Mouse (Mus musculus) MEL (cell line): Measurements from ENCODE around the gene Rras2. TPM values are rescaled to one million over a fixed set of nuclear protein-coding genes. Genes with fewer than 3 reads are reported as not detected.

Source experiments
- DNase-seq: peaks from one replicate; pipeline ENCODE4 v3.0.0; 2011; ENCODE audit warnings: low read depth, low spot score
- H3K27ac ChIP-seq: 2 replicates; pipeline ENCODE4 v1.5.1; 2012; ENCODE audit warnings: low read depth, mild to moderate bottlenecking, control low read depth, low read length, moderate library complexity; ENCODE audit not compliant: control insufficient read depth
- H3K27me3 ChIP-seq, 2 experiments: fragments of 150-350 bp in 1 of 2; sonication (generic) in 1 of 2; 2 replicates each; pipeline ENCODE4 v1.6.1; 2012; ENCODE audit warnings: low read length in 2 of 2, mild to moderate bottlenecking in 2 of 2, improper control_type of control experiment in 1 of 2, moderate library complexity in 1 of 2; ENCODE audit not compliant: insufficient read depth in 2 of 2, control insufficient read depth in 1 of 2
- H3K36me3 ChIP-seq, 2 experiments: 2 replicates each; pipeline ENCODE4 v1.6.1; 2012 to 2014; ENCODE audit warnings: low read length in 2 of 2, improper control_type of control experiment in 1 of 2, inconsistent platforms in 1 of 2, mild to moderate bottlenecking in 1 of 2; ENCODE audit not compliant: insufficient read depth in 2 of 2, control insufficient read depth in 1 of 2
- H3K4me1 ChIP-seq, 2 experiments: fragments of 150-350 bp in 1 of 2; sonication (generic) in 1 of 2; 2 replicates each; pipeline ENCODE4 v1.6.1; 2012; ENCODE audit warnings: low read length in 2 of 2, improper control_type of control experiment in 1 of 2, mild to moderate bottlenecking in 1 of 2; ENCODE audit not compliant: insufficient read depth in 2 of 2, control insufficient read depth in 1 of 2
- H3K4me3 ChIP-seq, 2 experiments: fragments of 150-350 bp in 1 of 2; sonication (generic) in 1 of 2; 2 replicates each; pipeline ENCODE4 v1.5.1; 2012; ENCODE audit warnings: low read depth in 2 of 2, low read length in 2 of 2, mild to moderate bottlenecking in 2 of 2, moderate library complexity in 2 of 2, control low read depth in 1 of 2, improper control_type of control experiment in 1 of 2; ENCODE audit not compliant: control insufficient read depth in 1 of 2, insufficient read depth in 1 of 2
- H3K79me2 ChIP-seq: 2 replicates; pipeline ENCODE4 v1.6.1; 2012; ENCODE audit warnings: mild to moderate bottlenecking, low read length, moderate library complexity; ENCODE audit not compliant: control insufficient read depth, poor library complexity, insufficient read depth
- H3K9ac ChIP-seq: 2 replicates; pipeline ENCODE4 v1.6.1; 2012; ENCODE audit warnings: low read depth, mild to moderate bottlenecking, control low read depth, low read length, moderate library complexity; ENCODE audit not compliant: control insufficient read depth, poor library complexity, severe bottlenecking
- H3K9me3 ChIP-seq: fragments of 150-350 bp; sonication (generic); replicated peaks from 2 replicates; pipeline ENCODE4 v1.6.1; 2012; ENCODE audit warnings: mild to moderate bottlenecking, low read length, improper control_type of control experiment, moderate library complexity; ENCODE audit not compliant: insufficient read depth
- BHLHE40 ChIP-seq: IDR thresholded peaks from 2 replicates; pipeline ENCODE4 v1.6.1; 2012; ENCODE audit warnings: low read depth, mild to moderate bottlenecking, inconsistent platforms, low read length, improper control_type of control experiment, borderline replicate concordance
- CHD2 ChIP-seq: IDR thresholded peaks from 2 replicates; pipeline ENCODE4 v1.6.1; 2011; ENCODE audit warnings: low read length, improper control_type of control experiment
- CTCF ChIP-seq, 3 experiments: IDR thresholded peaks in 2 of 3; conservative IDR thresholded peaks in 1 of 3; 2 replicates each; pipeline ENCODE4 v1.5.1; 2011 to 2012; ENCODE audit warnings: low read length in 3 of 3, low read depth in 2 of 3, mild to moderate bottlenecking in 2 of 3, improper control_type of control experiment in 1 of 3, inconsistent platforms in 1 of 3, mixed read lengths in 1 of 3, moderate library complexity in 1 of 3; ENCODE audit not compliant: control insufficient read depth in 1 of 3, insufficient read depth in 1 of 3, poor library complexity in 1 of 3, severe bottlenecking in 1 of 3
- ELF1 ChIP-seq: IDR thresholded peaks from 2 replicates; pipeline ENCODE4 v1.6.1; 2014; ENCODE audit warnings: low read depth, mild to moderate bottlenecking, inconsistent platforms, low read length, improper control_type of control experiment, moderate library complexity
- ETS1 ChIP-seq: IDR thresholded peaks from 2 replicates; pipeline ENCODE4 v1.6.1; 2012; ENCODE audit warnings: low read depth, mild to moderate bottlenecking, inconsistent platforms, low read length, improper control_type of control experiment, moderate library complexity
- GATA1 ChIP-seq: IDR thresholded peaks from 2 replicates; pipeline ENCODE4 v1.6.1; 2011; ENCODE audit warnings: low read depth, low read length, improper control_type of control experiment
- MAX ChIP-seq: IDR thresholded peaks from 2 replicates; pipeline ENCODE4 v1.6.1; 2011; ENCODE audit warnings: low read length, improper control_type of control experiment
- MAZ ChIP-seq: IDR thresholded peaks from 2 replicates; pipeline ENCODE4 v1.6.1; 2012; ENCODE audit warnings: low read depth, mild to moderate bottlenecking, inconsistent platforms, low read length, improper control_type of control experiment
- MXI1 ChIP-seq: IDR thresholded peaks from 2 replicates; pipeline ENCODE4 v1.6.1; 2011; ENCODE audit warnings: mild to moderate bottlenecking, low read depth, low read length, improper control_type of control experiment
- POLR2A ChIP-seq, 2 experiments: IDR thresholded peaks; 2 replicates each; pipeline ENCODE4 v1.6.1; 2011 to 2012; ENCODE audit warnings: low read length in 2 of 2, mild to moderate bottlenecking in 2 of 2, control low read depth in 1 of 2, improper control_type of control experiment in 1 of 2, low read depth in 1 of 2, moderate library complexity in 1 of 2; ENCODE audit not compliant: control insufficient read depth in 1 of 2, insufficient read depth in 1 of 2, poor library complexity in 1 of 2
- POLR2AphosphoS5 ChIP-seq: IDR thresholded peaks from 2 replicates; pipeline ENCODE4 v1.6.1; 2012; ENCODE audit warnings: low read depth, borderline replicate concordance, mild to moderate bottlenecking, inconsistent platforms, low read length, moderate library complexity, mixed read lengths
- RAD21 ChIP-seq: IDR thresholded peaks from 2 replicates; pipeline ENCODE4 v1.6.1; 2011; ENCODE audit warnings: mild to moderate bottlenecking, low read depth, low read length, improper control_type of control experiment
- SMC3 ChIP-seq: IDR thresholded peaks from 2 replicates; pipeline ENCODE4 v1.6.1; 2011; ENCODE audit warnings: low read depth, low read length, improper control_type of control experiment
- TCF12 ChIP-seq: IDR thresholded peaks from 2 replicates; pipeline ENCODE4 v1.6.1; 2014; ENCODE audit warnings: low read depth, mild to moderate bottlenecking, inconsistent platforms, low read length, improper control_type of control experiment, moderate library complexity
- USF1 ChIP-seq: IDR thresholded peaks from 2 replicates; pipeline ENCODE4 v1.6.1; 2014; ENCODE audit warnings: low read depth, mild to moderate bottlenecking, inconsistent platforms, low read length, improper control_type of control experiment, moderate library complexity
- USF2 ChIP-seq, 2 experiments: IDR thresholded peaks; 2 replicates each; pipeline ENCODE4 v1.6.1; 2011 to 2012; ENCODE audit warnings: improper control_type of control experiment in 2 of 2, low read length in 2 of 2, borderline replicate concordance in 1 of 2, inconsistent platforms in 1 of 2, low read depth in 1 of 2, mild to moderate bottlenecking in 1 of 2; ENCODE audit not compliant: insufficient read depth in 1 of 2
- ZC3H11A ChIP-seq: IDR thresholded peaks from 2 replicates; pipeline ENCODE4 v1.6.1; 2012; ENCODE audit warnings: low read depth, mild to moderate bottlenecking, inconsistent platforms, low read length, improper control_type of control experiment
- polyA plus RNA-seq, 2 experiments: library from polyadenylated mRNA; stranded (reverse) in 1 of 2; unstranded in 1 of 2; fragments of >175 nt in 1 of 2; fragments of >200 nt in 1 of 2; gene quantifications; 2 replicates each; pipeline versions ENCODE4 v1.2.1 to v1.2.4; 2012; ENCODE audit warnings: low replicate concordance in 2 of 2, low read depth in 1 of 2; ENCODE audit not compliant: insufficient read length in 2 of 2, insufficient read depth in 1 of 2, missing spikeins in 1 of 2
- total RNA-seq: library from RNA; depleted of rRNA; stranded (reverse); fragments of 300-350 nt; gene quantifications from 2 replicates; pipeline ENCODE4 v1.2.3, GENCODE M21; 2012

The Rras2 gene
- total and polyA plus RNA-seq, 3 experiments: not detected

DNA sequence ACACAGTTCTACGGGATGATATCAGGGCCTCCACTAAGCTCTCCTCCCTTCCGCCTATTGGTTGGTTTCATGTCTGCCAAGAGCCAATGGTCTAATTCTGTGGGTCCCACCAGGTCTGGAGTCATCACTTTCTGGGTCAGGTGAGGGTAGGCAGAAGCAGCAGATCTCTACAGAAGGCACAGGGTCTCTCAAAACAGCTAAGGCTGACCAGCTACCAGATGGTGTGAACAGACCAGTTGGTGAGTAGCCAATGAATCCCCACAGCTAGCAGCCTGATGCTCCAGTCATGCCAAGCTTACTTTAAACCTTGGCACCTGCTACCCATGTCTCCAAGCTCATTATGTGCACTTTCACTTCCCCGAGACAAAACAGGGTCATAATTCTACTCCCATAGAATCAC, 90.2 kb downstream of the Rras2 start:
- no peaks in the 10 kb centered on the region for H3K4me1 ChIP-seq
- H3K9me3 ChIP-seq: no peaks in the 10 kb centered on the region
- H3K4me3 ChIP-seq: no peak overlapping the region
- no peaks in the 10 kb centered on the region for H3K36me3 ChIP-seq
- TF ChIP-seq GATA1: no peak
- TF ChIP-seq BHLHE40: no peak
- no peak for TF ChIP-seq MXI1
- no peak for TF ChIP-seq ETS1
- TF ChIP-seq ELF1: no peak
- no peak for TF ChIP-seq CTCF (IDR thresholded peaks at IDR 0.05 in 2 of 3, conservative IDR thresholded peaks at IDR 0.05 in 1 of 3; ENCODE audit: control insufficient read depth in 1 of 3, insufficient read depth in 1 of 3, low read depth in 2 of 3, low read length in 3 of 3, poor library complexity in 1 of 3, severe bottlenecking in 1 of 3)
- no peak for TF ChIP-seq POLR2A (IDR thresholded peaks at IDR 0.05; ENCODE audit: control insufficient read depth in 1 of 2, insufficient read depth in 1 of 2, low read depth in 1 of 2, low read length in 2 of 2, poor library complexity in 1 of 2)
- peaks cover 0 to 1% of the 10 kb centered on the region in 2 experiments; a peak in 1 of 4 replicates for H3K27me3 ChIP-seq
- H3K27ac ChIP-seq: no peak overlapping the region
- no peaks in the 10 kb centered on the region for H3K79me2 ChIP-seq
- DNase-seq: no peak
- no peak overlapping the region for H3K9ac ChIP-seq

DNA sequence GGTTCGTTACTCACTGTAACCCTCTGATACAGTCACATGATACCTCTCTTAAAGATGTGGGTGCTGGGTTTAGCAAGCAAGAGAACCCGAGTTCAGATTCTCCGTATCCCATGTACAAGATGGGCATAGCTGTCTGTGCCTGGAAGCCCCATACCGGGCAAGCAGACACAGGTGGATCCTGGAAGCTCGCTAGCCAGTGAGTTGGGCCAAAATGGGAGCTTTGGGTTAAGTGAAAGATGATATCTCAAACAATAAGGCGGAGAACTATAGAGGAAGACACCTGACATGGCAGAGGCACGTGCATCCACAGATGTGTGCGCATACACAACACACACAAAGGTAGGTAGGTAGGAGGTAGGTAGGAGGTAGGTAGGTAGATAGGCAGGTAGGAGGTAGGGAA, 90.7 kb downstream of the Rras2 start:
- Histone ChIP-seq H3K27ac (no peak overlapping the region), H3K4me1 (no peaks in the 10 kb centered on the region), H3K27me3 (peaks cover 0 to 1% of the 10 kb centered on the region in 2 experiments; a peak in 1 of 4 replicates), H3K4me3 (no peak overlapping the region), H3K79me2 (no peaks in the 10 kb centered on the region), H3K9ac (no peak overlapping the region), H3K36me3 (no peaks in the 10 kb centered on the region), H3K9me3 (no peaks in the 10 kb centered on the region)
- no peak for TF ChIP-seq ZC3H11A
- TF ChIP-seq RAD21: no peak
- no peak for TF ChIP-seq POLR2AphosphoS5
- TF ChIP-seq USF1: no peak
- no peak for TF ChIP-seq TCF12
- TF ChIP-seq ELF1: no peak
- DNase-seq: no peak

DNA sequence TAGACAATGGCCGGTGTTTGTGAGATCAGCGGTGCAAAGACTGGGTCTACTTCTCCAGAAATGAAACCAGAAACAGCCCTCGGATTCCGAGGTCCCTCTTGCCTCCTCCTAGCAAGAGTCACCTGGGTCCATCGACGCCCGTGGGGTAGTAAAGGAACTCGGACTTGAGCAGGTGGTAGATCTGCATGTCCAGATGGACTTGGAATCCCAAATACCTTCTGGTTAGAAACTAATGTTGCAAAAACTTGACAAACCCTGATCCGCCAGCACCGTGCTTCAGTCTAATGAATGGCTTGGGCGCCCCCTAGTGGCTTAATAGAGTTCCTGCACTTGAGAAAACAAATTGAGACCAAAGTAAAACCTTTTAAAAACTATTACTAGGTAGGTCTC, 96.9 kb downstream of the Rras2 start:
- H3K27me3 ChIP-seq: no peaks in the 10 kb centered on the region
- TF ChIP-seq MAX (no peak), CTCF (IDR thresholded peaks at IDR 0.05 in 2 of 3, conservative IDR thresholded peaks at IDR 0.05 in 1 of 3; ENCODE audit: control insufficient read depth in 1 of 3, insufficient read depth in 1 of 3, low read depth in 2 of 3, low read length in 3 of 3, poor library complexity in 1 of 3, severe bottlenecking in 1 of 3) (peak; percentile 52 to 88 (median 73)), MAZ (no peak), USF2 (IDR thresholded peaks at IDR 0.05; ENCODE audit: borderline replicate concordance in 1 of 2, insufficient read depth in 1 of 2, low read depth in 1 of 2, low read length in 2 of 2) (no peak), RAD21 (peak; percentile 93), CHD2 (no peak), ZC3H11A (peak; percentile 71), SMC3 (peak; percentile 75)
- no peaks in the 10 kb centered on the region for H3K9me3 ChIP-seq
- no peak overlapping the region for H3K4me3 ChIP-seq
- no peaks in the 10 kb centered on the region for H3K4me1 ChIP-seq
- H3K27ac ChIP-seq: no peak overlapping the region
- peak; percentile 63 for DNase-seq
- no peaks in the 10 kb centered on the region for H3K79me2 ChIP-seq
- no peak overlapping the region for H3K9ac ChIP-seq
- H3K36me3 ChIP-seq: no peaks in the 10 kb centered on the region
